Mouse (Mus musculus) adrenal gland, postnatal 25 days (tissue): ENCODE results near the gene Akp3. TPM values are rescaled to one million over a fixed set of nuclear protein-coding genes. Genes with fewer than 3 reads are reported as not detected.
A peak's percentile ranks its signal among the peaks of the same experiment; 100 is the strongest.

Experiments
- DNase-seq: peaks from one replicate; pipeline ENCODE4 v3.0.0; 2021; ENCODE audit warnings: mixed read lengths
- long read RNA-seq: library from polyadenylated mRNA; stranded (forward); transcript quantifications from one replicate; pipeline ENCODE4 v2.0.0, GENCODE M21; 2021
- total RNA-seq: library from RNA; stranded (reverse); gene quantifications from 2 replicates; pipeline ENCODE4 v1.2.3, GENCODE M21; 2021

Akp3 gene
- not detected in 2 replicates for total RNA-seq
- long read RNA-seq: 0 reads

DNA sequence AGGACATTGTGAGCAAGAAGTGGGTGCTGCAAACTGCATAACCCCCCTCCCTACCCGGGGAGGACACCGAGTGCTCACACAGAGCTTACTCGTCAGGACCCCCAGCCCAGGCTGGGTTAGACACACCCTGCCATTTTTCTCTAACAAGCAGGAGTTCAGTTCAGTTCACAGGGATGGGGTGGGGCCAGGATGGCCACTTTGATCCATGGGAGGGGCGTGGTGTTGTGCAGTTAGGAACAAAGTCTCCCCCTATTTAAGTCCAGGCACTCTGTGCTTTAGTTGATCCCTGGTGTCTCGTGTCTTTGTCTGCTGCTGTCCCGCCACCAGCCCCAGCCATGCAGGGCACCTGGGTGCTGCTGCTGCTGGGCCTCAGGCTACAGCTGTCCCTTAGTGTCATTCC is at the start of gene Akp3:
TSS of gene Akp3 (plus strand) at position 301 of the 400 bp plus-strand sequence.
- DNase-seq: no peak

- DNase-seq: no peak
Measured at GRCm38 (mm10) chr1:87086196-87086595, 38.6 kb upstream of the Akp3 start.

DNA sequence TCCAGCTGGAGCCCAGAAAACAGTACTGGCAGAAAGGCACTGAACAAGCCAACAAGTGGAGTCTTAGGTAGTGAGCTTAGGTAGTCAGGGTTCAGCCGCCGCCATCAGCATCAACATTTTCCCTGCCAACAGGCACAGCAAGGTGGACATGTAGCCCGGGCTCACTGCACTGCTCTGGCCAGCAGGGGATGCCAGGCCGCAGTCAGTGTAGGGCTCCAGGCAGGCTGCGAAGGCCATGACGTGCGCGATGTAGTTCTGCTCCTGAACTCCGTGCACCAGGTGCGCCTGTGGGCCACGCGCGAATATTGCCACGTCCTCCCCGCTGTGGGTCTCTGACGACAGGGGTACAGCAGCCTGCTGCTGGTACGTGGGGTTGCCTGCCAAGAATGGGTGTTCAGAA is 37.8 kb upstream of the Akp3 start:
- no peak for DNase-seq

GRCm38 (mm10) chr1:87089251-87089650 is 35.5 kb upstream of the Akp3 start:
- no peak for DNase-seq

- DNase-seq: no peak
Measured at GRCm38 (mm10) chr1:87089828-87090227, 34.9 kb upstream of the Akp3 start, which contains the start of gene Alppl2. Gene Alppl2, minus strand, starts transcription at chr1:87089928.

DNA sequence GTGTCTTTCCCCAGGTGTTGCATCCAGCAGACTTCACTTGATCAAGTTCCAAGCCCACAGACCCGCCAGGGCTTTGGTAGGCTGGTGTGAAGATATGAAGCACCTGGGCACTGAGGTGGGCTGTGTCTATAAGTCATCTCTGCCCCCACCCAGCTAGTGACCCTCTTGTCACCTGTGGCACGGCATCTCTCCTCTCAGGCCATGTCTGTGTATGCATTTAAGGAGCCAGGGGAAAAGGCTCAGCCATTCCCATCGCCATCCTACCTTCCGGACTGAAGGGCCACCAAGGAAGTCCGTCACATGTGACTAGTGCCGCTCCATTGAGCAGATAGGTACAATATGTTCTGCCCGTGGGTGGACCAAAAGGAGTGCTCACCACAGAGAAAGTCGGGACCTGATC is 29.1 kb upstream of the Akp3 start:
- no peak for DNase-seq

DNA sequence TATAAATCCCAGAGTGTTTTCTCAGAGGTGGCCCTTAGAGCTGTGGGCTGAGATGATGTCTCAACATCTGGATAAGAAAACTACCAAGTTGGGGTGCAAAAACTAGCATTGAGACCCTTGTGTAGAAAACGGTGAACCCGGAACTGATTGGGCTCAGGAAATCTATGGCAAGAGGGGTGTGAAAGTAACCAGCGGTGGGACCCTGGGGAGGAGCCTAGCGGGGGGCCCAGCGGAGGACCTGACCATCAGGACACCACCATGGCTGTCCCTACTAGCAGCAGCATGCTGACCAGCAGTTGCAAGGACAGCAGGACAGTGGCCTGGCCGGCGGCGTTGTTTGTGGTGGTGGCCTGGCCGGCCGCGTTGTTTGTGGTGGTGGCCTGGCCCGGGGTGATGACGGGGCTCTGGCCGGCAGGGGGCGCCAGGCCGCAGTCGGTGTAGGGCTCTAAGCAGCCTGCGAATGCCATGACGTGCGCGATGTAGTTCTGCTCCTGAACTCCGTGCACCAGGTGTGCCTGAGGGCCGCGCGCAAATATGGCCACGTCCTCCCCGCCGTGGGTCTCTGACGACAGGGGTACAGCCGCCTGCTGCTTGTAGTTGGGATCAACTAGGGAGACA is 26.3 kb upstream of the Akp3 start:
- peak; percentile 82 for DNase-seq

GRCm38 (mm10) chr1:87101411-87101810 is 23.4 kb upstream of the Akp3 start, which contains the start of gene Alpi:
Gene Alpi, minus strand, starts transcription at chr1:87101606.
- no peak for DNase-seq

DNA sequence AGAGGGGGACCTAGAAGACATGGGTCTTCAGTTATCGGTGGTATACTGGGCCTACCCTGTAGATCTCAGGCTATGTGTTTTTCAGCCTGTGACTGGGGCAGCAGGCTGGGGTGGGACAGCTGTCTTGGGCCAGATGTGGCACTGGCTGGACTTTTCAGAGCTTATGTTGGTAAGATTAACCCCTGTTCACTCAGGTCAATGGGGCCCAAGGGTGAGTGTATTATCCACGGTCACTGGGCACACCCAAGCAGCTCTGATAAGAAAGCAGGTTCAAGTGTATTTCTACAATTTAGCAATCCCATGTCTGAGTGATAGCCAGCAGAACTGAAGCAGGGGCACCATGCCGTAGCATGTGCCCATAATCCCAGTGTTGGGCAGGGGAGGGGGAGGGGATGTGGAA is 22.7 kb upstream of the Akp3 start:
- DNase-seq: no peak

DNA sequence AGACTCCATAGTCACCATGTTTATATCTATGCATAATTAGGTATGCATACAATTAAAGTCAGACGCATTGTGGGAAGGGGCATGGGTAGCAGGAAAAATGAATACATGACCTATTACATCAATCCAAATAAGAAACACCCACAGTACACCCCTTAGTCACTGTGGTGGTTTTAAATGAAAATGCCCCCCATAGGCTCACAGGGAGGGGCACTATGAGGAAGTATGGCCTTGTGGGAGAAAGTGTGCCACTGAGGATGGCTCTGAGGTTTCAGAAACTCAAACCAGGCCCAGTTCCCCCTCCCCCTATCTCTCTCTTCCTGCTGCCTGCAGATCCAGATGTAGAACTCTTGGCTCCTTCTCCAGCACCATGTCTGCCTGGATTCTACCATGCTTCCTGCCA is 20.8 kb upstream of the Akp3 start:
- DNase-seq: no peak

GRCm38 (mm10) chr1:87106536-87106935 is 18.2 kb upstream of the Akp3 start:
- DNase-seq: no peak

GRCm38 (mm10) chr1:87108564-87108963 is 16.2 kb upstream of the Akp3 start:
- no peak for DNase-seq

DNA sequence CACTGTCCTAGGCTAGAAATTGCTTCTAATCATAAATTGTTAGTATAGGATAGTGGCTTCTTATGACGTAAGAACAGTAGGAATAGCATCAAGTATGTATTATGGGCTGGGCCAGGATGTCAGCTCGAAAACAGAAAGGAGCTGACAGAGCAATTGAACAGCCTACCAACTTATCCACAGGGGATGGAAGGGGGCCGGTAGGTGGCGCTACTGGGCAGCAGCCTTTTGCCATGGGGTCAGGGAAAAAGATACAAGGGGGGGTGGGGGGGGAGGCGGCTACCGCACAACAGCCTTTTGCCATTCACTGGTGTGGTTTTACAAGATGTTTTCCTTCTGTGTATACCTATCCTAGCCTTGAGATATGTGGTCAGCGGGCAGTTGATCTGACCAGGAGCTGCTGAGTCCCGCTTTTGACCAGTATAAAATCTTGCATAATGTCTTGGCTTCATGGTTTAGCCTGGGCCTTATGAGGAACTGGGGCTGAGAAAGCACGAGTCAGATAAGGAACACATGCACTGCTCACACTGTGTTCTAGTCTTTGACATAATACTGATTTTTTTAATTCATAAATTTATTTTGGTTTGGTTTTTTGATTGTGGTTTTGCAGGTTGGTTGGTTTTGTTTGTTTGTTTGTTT is 12.9 kb upstream of the Akp3 start:
- DNase-seq: peak; percentile 72

- DNase-seq: no peak
Measured at GRCm38 (mm10) chr1:87114784-87115183, 10.0 kb upstream of the Akp3 start.

DNA sequence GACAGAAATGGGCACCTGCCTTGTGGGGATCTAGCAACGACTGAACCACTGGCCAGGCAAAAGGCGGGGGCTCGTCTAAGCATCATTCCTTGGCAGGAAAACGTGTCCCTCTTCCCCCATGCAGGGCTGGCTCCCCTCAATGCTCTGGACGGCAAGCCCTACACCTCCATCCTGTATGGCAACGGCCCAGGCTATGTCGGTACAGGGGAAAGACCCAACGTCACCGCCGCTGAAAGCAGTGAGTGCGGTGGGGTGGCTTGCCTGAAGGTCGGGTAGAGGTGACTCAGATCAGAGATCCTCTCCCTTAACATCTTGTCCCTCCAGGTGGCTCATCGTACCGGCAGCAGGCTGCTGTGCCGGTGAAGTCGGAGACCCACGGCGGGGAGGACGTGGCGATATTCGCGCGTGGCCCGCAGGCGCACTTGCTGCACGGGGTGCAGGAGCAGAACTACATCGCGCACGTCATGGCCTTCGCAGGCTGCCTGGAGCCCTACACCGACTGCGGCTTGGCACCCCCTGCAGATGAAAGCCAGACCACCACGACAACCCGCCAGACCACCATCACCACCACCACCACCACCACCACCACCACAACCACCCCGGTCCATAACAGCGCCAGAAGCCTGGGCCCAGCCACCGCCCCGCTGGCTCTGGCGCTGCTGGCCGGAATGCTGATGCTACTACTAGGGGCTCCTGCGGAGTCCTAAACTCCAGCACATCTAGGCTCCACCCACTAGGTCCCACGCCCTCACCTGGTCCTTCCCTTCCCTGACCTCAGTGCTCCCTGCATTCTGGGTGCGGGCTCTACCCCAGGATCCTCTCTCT is 2.6 kb downstream of the Akp3 start:
- DNase-seq: no peak

DNA sequence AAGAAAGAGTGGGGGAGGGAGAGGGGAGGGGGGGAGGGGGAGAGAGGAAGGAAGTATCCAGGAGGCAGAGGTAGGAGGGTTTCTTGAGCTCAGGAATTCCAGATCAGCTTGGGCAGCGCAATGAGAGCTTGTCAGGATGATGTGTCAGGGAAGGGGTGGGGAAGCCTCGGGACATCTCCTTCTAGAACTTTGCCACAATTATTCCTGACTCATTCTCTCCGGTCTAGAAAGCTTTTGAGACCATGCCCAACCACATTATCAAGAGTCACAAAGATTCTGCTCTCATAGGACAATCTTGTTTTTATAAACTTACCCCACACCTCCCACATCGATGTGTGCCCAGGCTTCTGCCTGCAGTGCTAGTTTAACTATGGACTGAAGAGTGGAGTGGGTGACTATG is 7.0 kb downstream of the Akp3 start:
- no peak for DNase-seq

GRCm38 (mm10) chr1:87141550-87141949 is 16.8 kb downstream of the Akp3 start:
- no peak for DNase-seq

DNA sequence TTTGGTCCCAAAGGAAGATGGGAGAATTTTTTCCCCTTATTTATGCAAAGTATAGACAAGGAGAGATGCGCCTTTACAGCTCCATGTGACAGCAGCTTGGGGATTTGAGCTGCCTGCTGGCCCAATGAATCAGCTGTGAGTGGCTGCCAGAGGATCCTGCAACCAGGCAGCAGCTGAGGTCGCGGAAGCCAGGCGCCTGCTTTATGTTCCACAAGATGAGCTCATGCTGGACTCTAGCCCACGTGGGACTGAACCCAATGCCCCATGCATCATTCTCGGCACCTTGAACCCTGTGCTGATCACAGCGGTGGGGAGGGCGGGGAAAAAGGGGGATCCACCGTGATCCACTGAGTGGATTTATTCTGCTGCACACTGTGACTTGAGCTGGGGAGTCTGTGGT is 17.7 kb downstream of the Akp3 start:
- peak; percentile 79 for DNase-seq

- peak; percentile 44 for DNase-seq
Measured at GRCm38 (mm10) chr1:87143141-87143540, 18.4 kb downstream of the Akp3 start.

- DNase-seq: no peak
Measured at GRCm38 (mm10) chr1:87149422-87149821, 24.6 kb downstream of the Akp3 start.

- no peak for DNase-seq
Measured at GRCm38 (mm10) chr1:87151286-87151685, 26.5 kb downstream of the Akp3 start.

- no peak for DNase-seq
Measured at GRCm38 (mm10) chr1:87153776-87154500, 29.2 kb downstream of the Akp3 start.
